Comparison of ENCODE assay signal across 8 mouse cellular contexts in the genomic region with DNA sequence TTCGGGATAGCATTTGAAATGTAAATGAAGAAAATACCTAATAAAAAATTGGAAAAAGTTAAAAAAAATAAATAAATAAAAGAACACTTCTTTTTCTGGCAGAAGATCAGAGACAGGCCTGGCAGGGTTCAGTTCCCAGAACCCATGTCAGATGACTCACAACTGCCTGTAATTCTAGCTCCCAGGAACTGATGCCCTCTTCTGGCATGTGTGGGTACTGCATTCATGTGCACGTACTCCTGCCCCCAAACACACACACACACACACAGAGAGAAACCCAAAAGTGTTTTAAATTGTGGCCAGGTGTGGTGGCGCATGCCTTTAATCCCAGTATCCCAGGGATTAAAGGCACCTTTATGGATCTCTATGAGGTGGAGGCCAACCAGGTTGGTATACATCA. TPM values are rescaled to one million over a fixed set of nuclear protein-coding genes. Genes with fewer than 3 reads are reported as not detected.
DNase-seq lines count a peak whose midpoint lies in the region; ATAC-seq and TF ChIP-seq lines count a peak whose summit lies in the region.

No protein-coding gene starts in this region.

- H3K27me3 ChIP-seq in liver, embryonic 11.5 days (replicated peaks; ENCODE audit: control insufficient read depth, insufficient read depth, low read length), result no peaks in the 10 kb centered on the region
- H3K27me3 ChIP-seq in stomach, postnatal 0 days (ENCODE audit: control insufficient read depth, insufficient read depth, low read length), result no peaks in the 10 kb centered on the region

- no peak overlapping the region for H3K4me2 ChIP-seq in liver, embryonic 11.5 days
- H3K4me2 ChIP-seq in stomach, postnatal 0 days (replicated peaks; ENCODE audit: low read depth), result no peak overlapping the region

- H3K9me3 ChIP-seq in liver, embryonic 11.5 days (ENCODE audit: control insufficient read depth, low read length), result no peaks in the 10 kb centered on the region
- no peaks in the 10 kb centered on the region for H3K9me3 ChIP-seq in stomach, postnatal 0 days (ENCODE audit: control insufficient read depth, low read length)

- no peak overlapping the region for H3K4me3 ChIP-seq in liver, embryonic 11.5 days (ENCODE audit: low read depth, low read length)
- no peak overlapping the region for H3K4me3 ChIP-seq in stomach, postnatal 0 days (ENCODE audit: low read depth, low read length)

- H3K36me3 ChIP-seq in liver, embryonic 11.5 days (ENCODE audit: control insufficient read depth, insufficient read depth, low read length), result peaks cover 33% of the 10 kb centered on the region
- peaks cover 5% of the 10 kb centered on the region for H3K36me3 ChIP-seq in stomach, postnatal 0 days (ENCODE audit: control insufficient read depth, insufficient read depth, low read length)

- no peak overlapping the region for H3K9ac ChIP-seq in liver, embryonic 11.5 days (ENCODE audit: low read depth, low read length)
- H3K9ac ChIP-seq in stomach, postnatal 0 days (ENCODE audit: low read length), result no peak overlapping the region

- 92% methylated on average over 3 of the region's 3 CpGs for WGBS in liver, embryonic 11.5 days
- WGBS in stomach, postnatal 0 days, result 95% methylated on average over 3 of the region's 3 CpGs

- no peak for TF ChIP-seq EP300 in stomach, postnatal 0 days (optimal IDR thresholded peaks at IDR 0.05)

- H3K4me1 ChIP-seq in liver, embryonic 11.5 days (replicated peaks; ENCODE audit: control insufficient read depth, insufficient read depth, low read length), result peaks cover 10% of the 10 kb centered on the region
- no peaks in the 10 kb centered on the region for H3K4me1 ChIP-seq in stomach, postnatal 0 days (replicated peaks; ENCODE audit: control insufficient read depth, insufficient read depth)

- no peak overlapping the region for H3K27ac ChIP-seq in liver, embryonic 11.5 days (ENCODE audit: low read depth, low read length)
- no peak overlapping the region for H3K27ac ChIP-seq in stomach, postnatal 0 days (replicated peaks)

- peak; percentile 17 for DNase-seq in adrenal gland, adult 2 months
- no peak for DNase-seq in adrenal gland, adult 8-10 months
- peak; percentile 48 for DNase-seq in liver
- DNase-seq in liver, embryonic 11.5 days (ENCODE audit: low spot score), result no peak
- DNase-seq in embryo, embryonic 9.5 days (ENCODE audit: extremely low spot score), result peak; percentile 17
- DNase-seq in stomach, postnatal 0 days (ENCODE audit: low spot score), result peak; percentile 31
- DNase-seq in urinary bladder, postnatal 4 days (ENCODE audit: low spot score in 2 of 2), result no peak
- DNase-seq in left cerebral cortex, adult 9 months (ENCODE audit: low spot score in 2 of 2), result no peak

- peak; percentile 61 for TF ChIP-seq CTCF in stomach, postnatal 0 days (IDR thresholded peaks at IDR 0.05; ENCODE audit: low read depth)

- ATAC-seq in liver, embryonic 11.5 days (replicated peaks; ENCODE audit: low FRiP score), result no peak
- ATAC-seq in stomach, postnatal 0 days (ENCODE audit: low FRiP score, low TSS enrichment), result no peak

RNA-seq across cellular contexts. Expression of a gene that starts 51.3 kb away (rescaled TPM):
- total RNA-seq in adrenal gland, adult 2 months (2021), result 10 to 100 TPM; 38.7 to 46.1 TPM
- 4.3 and 5.4 TPM in 2 replicates for polyA plus RNA-seq in adrenal gland, adult 2 months (2012; rRNA removed)
- 10 to 100 TPM; 49.3 to 58.4 (median 53.8) TPM for total RNA-seq in adrenal gland, adult 8-10 months (2022)
- polyA plus RNA-seq in liver, embryonic 11.5 days (2014; fragmentation: Nextera tagmentation; extraction: Ambion mirVana), result 82.3 and 83.3 TPM in 2 replicates
- polyA plus RNA-seq in stomach, postnatal 0 days (2015; fragmentation: Nextera tagmentation; extraction: Ambion mirVana), result 32.5 and 43.7 TPM in 2 replicates

Comparison
In these comparisons a context has a peak if more than half of its experiments do, and no peak if none do; other contexts are left out.
1. DNase-seq: peak in adrenal gland, adult 2 months (single experiment), liver (single experiment), embryo, embryonic 9.5 days (single experiment) and stomach, postnatal 0 days (single experiment); none in adrenal gland, adult 8-10 months (single experiment), liver, embryonic 11.5 days (single experiment), urinary bladder, postnatal 4 days (0 of 2) and left cerebral cortex, adult 9 months (0 of 2).